Mouse (Mus musculus) bone marrow macrophage, adult 2 months (primary cell): ENCODE results near the gene Lrch3.

Experiments
- CTCF ChIP-seq: IDR thresholded peaks from 2 replicates; pipeline ENCODE4 v1.5.1; 2012; ENCODE audit warnings: low read depth, mild to moderate bottlenecking, low read length, moderate library complexity
- POLR2A ChIP-seq: IDR thresholded peaks from 2 replicates; pipeline ENCODE4 v1.6.1; 2012; ENCODE audit warnings: mild to moderate bottlenecking, low read depth, low read length, borderline replicate concordance

- no peak for TF ChIP-seq CTCF
- no peak for TF ChIP-seq POLR2A
These were observed 38.1 kb upstream of the Lrch3 start for GRCm38 (mm10) chr16:32875847-32876246.
